Mouse (Mus musculus): ENCODE data around the gene Lrp8. TPM values are rescaled to one million over a fixed set of nuclear protein-coding genes. Genes with fewer than 3 reads are reported as not detected.

Gene Lrp8
- polyA plus RNA-seq (2014; fragmentation: Illumina TruSeq; extraction: RNeasy Lipid Tissue Mini Kit (QIAGEN cat#74804); ENCODE audit: low replicate concordance), result 0.48 TPM

GRCm38 (mm10) chr4:107802185-107802449 lies at the start of gene Lrp8:
Gene Lrp8, plus strand, starts transcription at chr4:107802261.

GRCm38 (mm10) chr4:107879254-107880050 lies 77.4 kb downstream of the Lrp8 start, which contains the start of gene Magoh:
Gene Magoh, plus strand, starts transcription at chr4:107879755.

GRCm38 (mm10) chr4:107889731-107890432 lies 87.8 kb downstream of the Lrp8 start, which contains the start of gene 0610037L13Rik:
Gene 0610037L13Rik, plus strand, starts transcription at chr4:107889813.

DNA sequence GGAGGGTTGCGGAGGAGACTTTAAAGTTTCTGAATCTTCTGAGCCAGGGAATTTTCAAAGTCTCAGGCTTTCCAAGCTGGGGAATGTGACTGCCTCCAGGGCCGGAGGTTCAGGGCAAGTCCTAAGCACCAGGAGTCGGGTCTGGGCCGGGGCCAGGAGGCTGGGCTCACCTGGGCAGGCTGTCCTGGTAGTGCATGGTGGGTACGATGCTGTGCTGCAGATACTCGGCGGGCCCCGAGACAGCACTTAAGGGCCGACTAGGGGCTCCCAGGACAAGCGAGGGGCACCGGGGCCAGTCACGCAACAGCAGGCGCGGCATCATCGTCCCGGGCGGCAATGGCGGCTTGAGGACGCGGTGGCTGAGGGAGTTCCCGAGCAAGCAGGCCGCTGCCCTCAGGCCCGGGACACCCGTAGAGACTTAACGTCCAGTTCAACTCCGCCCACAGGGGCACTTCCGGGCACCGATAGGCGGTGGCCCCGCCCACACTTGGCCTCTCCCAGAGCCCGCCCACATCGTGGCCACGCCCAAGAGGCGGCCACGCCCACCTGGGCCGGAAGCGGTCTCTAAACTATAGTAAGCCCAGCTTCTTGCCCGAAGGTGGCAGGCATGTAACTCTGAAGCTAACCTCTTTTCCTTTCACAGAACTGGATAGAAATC lies 121.2 kb downstream of the Lrp8 start, which contains the start of gene Cpt2:
Cpt2 (minus strand) TSS at position 466 of the 658 bp plus-strand sequence.

Other genes with a start within 250 kb of the Lrp8 start
- not detected for gene Dmrtb1, start 118.0 kb upstream of the Lrp8 start, polyA plus RNA-seq (2014; fragmentation: Illumina TruSeq; extraction: RNeasy Lipid Tissue Mini Kit (QIAGEN cat#74804); ENCODE audit: low replicate concordance)
- 181 TPM for gene Magoh, start 77.5 kb downstream of the Lrp8 start, polyA plus RNA-seq (2014; fragmentation: Illumina TruSeq; extraction: RNeasy Lipid Tissue Mini Kit (QIAGEN cat#74804); ENCODE audit: low replicate concordance)
- 15.6 TPM for gene 0610037L13Rik, start 87.6 kb downstream of the Lrp8 start, polyA plus RNA-seq (2014; fragmentation: Illumina TruSeq; extraction: RNeasy Lipid Tissue Mini Kit (QIAGEN cat#74804); ENCODE audit: low replicate concordance)
- gene Cpt2, start 121.3 kb downstream of the Lrp8 start, polyA plus RNA-seq (2014; fragmentation: Illumina TruSeq; extraction: RNeasy Lipid Tissue Mini Kit (QIAGEN cat#74804); ENCODE audit: low replicate concordance), result 256 TPM
- gene Slc1a7, start 166.1 kb downstream of the Lrp8 start, polyA plus RNA-seq (2014; fragmentation: Illumina TruSeq; extraction: RNeasy Lipid Tissue Mini Kit (QIAGEN cat#74804); ENCODE audit: low replicate concordance), result not detected

All from small intestine, adult 10 weeks (tissue).